21 mouse cellular contexts compared by ENCODE assay signal in genomic region chr4:151396536-151396935, GRCm38 (mm10).
A peak's percentile ranks its signal among the peaks of the same experiment; 100 is the strongest.
DNase-seq lines count a peak whose midpoint lies in the region; ATAC-seq and TF ChIP-seq lines count a peak whose summit lies in the region.
"Had no signal": no experiment of that assay in that cellular context is flagged by ENCODE, and none has a peak within 500 bp of the region (broad histone marks: within the 10 kb centered on the region; RNA-seq: fewer than 3 reads in every experiment).

No protein-coding gene starts in this region.

- ATAC-seq in embryonic facial prominence, embryonic 12.5 days (ENCODE audit: insufficient number of reproducible peaks, insufficient read depth, low FRiP score, low TSS enrichment): 0 out of 2 replicates have a peak, but pooled peaks have one; percentile 13
- peak; percentile 75 for ATAC-seq in hindbrain, embryonic 14.5 days (ENCODE audit: low FRiP score)
- ATAC-seq in hindbrain, embryonic 12.5 days (ENCODE audit: low FRiP score): no peak; the same call in 1 of the 2 replicates
- ATAC-seq in midbrain, embryonic 15.5 days (replicated peaks): peak; percentile 72
- ATAC-seq: intestine, embryonic 15.5 days; liver, postnatal 0 days; lung, postnatal 0 days had no signal

- H3K9ac ChIP-seq in embryonic facial prominence, embryonic 12.5 days: no peak overlapping the region
- no peak overlapping the region for H3K9ac ChIP-seq in hindbrain, embryonic 14.5 days
- H3K9ac ChIP-seq in hindbrain, embryonic 12.5 days: no peak overlapping the region
- no peak overlapping the region for H3K9ac ChIP-seq in midbrain, embryonic 15.5 days
- H3K9ac ChIP-seq: intestine, embryonic 15.5 days; liver, postnatal 0 days; midbrain, embryonic 12.5 days had no signal

- no peak overlapping the region for H3K27ac ChIP-seq in embryonic facial prominence, embryonic 12.5 days
- H3K27ac ChIP-seq in embryonic facial prominence, embryonic 10.5 days (replicated peaks): no peak overlapping the region
- no peak overlapping the region for H3K27ac ChIP-seq in hindbrain, embryonic 14.5 days
- no peak overlapping the region for H3K27ac ChIP-seq in hindbrain, embryonic 12.5 days
- H3K27ac ChIP-seq in midbrain, embryonic 15.5 days: no peak overlapping the region
- H3K27ac ChIP-seq: intestine, embryonic 15.5 days; midbrain, embryonic 12.5 days had no signal

- 0 out of 2 replicates have a peak, but pooled peaks cover 5% of the 10 kb centered on the region for H3K4me1 ChIP-seq in embryonic facial prominence, embryonic 12.5 days
- peaks cover 10% of the 10 kb centered on the region; the same call in 1 of the 2 replicates for H3K4me1 ChIP-seq in embryonic facial prominence, embryonic 10.5 days
- H3K4me1 ChIP-seq in hindbrain, embryonic 14.5 days (replicated peaks; ENCODE audit: control insufficient read depth, insufficient read depth, low read length): peaks cover 10% of the 10 kb centered on the region
- peaks cover 3% of the 10 kb centered on the region; the same call in 1 of the 2 replicates for H3K4me1 ChIP-seq in hindbrain, embryonic 12.5 days
- H3K4me1 ChIP-seq in midbrain, embryonic 15.5 days: peaks cover 10% of the 10 kb centered on the region; the same call in 1 of the 2 replicates
- H3K4me1 ChIP-seq: intestine, embryonic 15.5 days had no signal

- no peak overlapping the region for H3K4me3 ChIP-seq in embryonic facial prominence, embryonic 12.5 days
- no peak overlapping the region for H3K4me3 ChIP-seq in embryonic facial prominence, embryonic 10.5 days
- H3K4me3 ChIP-seq in hindbrain, embryonic 14.5 days (replicated peaks; ENCODE audit: low read length): no peak overlapping the region
- no peak overlapping the region for H3K4me3 ChIP-seq in hindbrain, embryonic 12.5 days
- no peak overlapping the region for H3K4me3 ChIP-seq in midbrain, embryonic 15.5 days
- H3K4me3 ChIP-seq: intestine, embryonic 15.5 days; midbrain, embryonic 12.5 days had no signal

- DNase-seq in embryonic facial prominence, embryonic 10.5 days (ENCODE audit: low spot score): no peak
- no peak for DNase-seq in hindbrain, embryonic 14.5 days (ENCODE audit: low spot score)
- peak; percentile 74 for DNase-seq in brain, embryonic 14.5 days (ENCODE audit: low read depth)
- no peak for DNase-seq in lung, postnatal 14 days
- DNase-seq in heart, postnatal 10 days: no peak
- DNase-seq: adrenal gland, postnatal 14 days; cerebellum, adult 9-10 months; gastrocnemius, postnatal 36 days; heart, postnatal 36 days; kidney, adult 8-10 months; kidney, postnatal 10 days; liver, postnatal 0 days; retina, postnatal 1 day; right cerebral cortex, postnatal 4 days; thymus, postnatal 14 days had no signal

- no peak for TF ChIP-seq CTCF in brain, embryonic 14.5 days (IDR thresholded peaks at IDR 0.05; ENCODE audit: borderline replicate concordance, extremely low read depth, insufficient read depth, insufficient read length)

- no peaks in the 10 kb centered on the region for H3K9me3 ChIP-seq in embryonic facial prominence, embryonic 12.5 days
- H3K9me3 ChIP-seq in embryonic facial prominence, embryonic 10.5 days: no peaks in the 10 kb centered on the region
- 0 out of 2 replicates have a peak, but pooled peaks cover 5% of the 10 kb centered on the region for H3K9me3 ChIP-seq in hindbrain, embryonic 14.5 days (ENCODE audit: control insufficient read depth, low read length)
- H3K9me3 ChIP-seq in hindbrain, embryonic 12.5 days (replicated peaks): 0 out of 2 replicates have a peak, but pooled peaks cover 4% of the 10 kb centered on the region
- no peaks in the 10 kb centered on the region for H3K9me3 ChIP-seq in midbrain, embryonic 15.5 days
- H3K9me3 ChIP-seq: intestine, embryonic 15.5 days; midbrain, embryonic 12.5 days had no signal

- H3K27me3 ChIP-seq in embryonic facial prominence, embryonic 12.5 days: no peaks in the 10 kb centered on the region
- no peaks in the 10 kb centered on the region for H3K27me3 ChIP-seq in embryonic facial prominence, embryonic 10.5 days (replicated peaks; ENCODE audit: low read depth, poor library complexity, severe bottlenecking)
- H3K27me3 ChIP-seq in hindbrain, embryonic 14.5 days (ENCODE audit: control insufficient read depth, insufficient read depth, low read length): no peaks in the 10 kb centered on the region
- no peaks in the 10 kb centered on the region for H3K27me3 ChIP-seq in hindbrain, embryonic 12.5 days
- no peaks in the 10 kb centered on the region for H3K27me3 ChIP-seq in midbrain, embryonic 15.5 days (replicated peaks)
- H3K27me3 ChIP-seq: intestine, embryonic 15.5 days; midbrain, embryonic 12.5 days had no signal

- H3K36me3 ChIP-seq in embryonic facial prominence, embryonic 12.5 days: no peaks in the 10 kb centered on the region
- H3K36me3 ChIP-seq in embryonic facial prominence, embryonic 10.5 days (replicated peaks): no peaks in the 10 kb centered on the region
- H3K36me3 ChIP-seq in hindbrain, embryonic 14.5 days (replicated peaks; ENCODE audit: control insufficient read depth, insufficient read depth): no peaks in the 10 kb centered on the region
- no peaks in the 10 kb centered on the region for H3K36me3 ChIP-seq in hindbrain, embryonic 12.5 days
- no peaks in the 10 kb centered on the region for H3K36me3 ChIP-seq in midbrain, embryonic 15.5 days (replicated peaks)
- H3K36me3 ChIP-seq: intestine, embryonic 15.5 days; midbrain, embryonic 12.5 days had no signal

- intact Hi-C loops in heart, postnatal 10 days (cut with DNase I): no loop called here

- H3K4me2 ChIP-seq in embryonic facial prominence, embryonic 12.5 days (replicated peaks): no peak overlapping the region
- H3K4me2 ChIP-seq in hindbrain, embryonic 14.5 days (replicated peaks): no peak overlapping the region
- no peak overlapping the region for H3K4me2 ChIP-seq in hindbrain, embryonic 12.5 days (replicated peaks)
- H3K4me2 ChIP-seq in midbrain, embryonic 15.5 days: no peak overlapping the region
- H3K4me2 ChIP-seq: intestine, embryonic 15.5 days; midbrain, embryonic 12.5 days had no signal

- WGBS in embryonic facial prominence, embryonic 12.5 days: 82% methylated on average over 7 of the region's 7 CpGs
- 88% methylated on average over 7 of the region's 7 CpGs for WGBS in embryonic facial prominence, embryonic 10.5 days
- 58% methylated on average over 7 of the region's 7 CpGs for whole genome bisulfite sequencing in hindbrain, embryonic 14.5 days
- 78% methylated on average over 7 of the region's 7 CpGs for WGBS in hindbrain, embryonic 12.5 days
- 60% methylated on average over 7 of the region's 7 CpGs for WGBS in midbrain, embryonic 15.5 days

- no peak for TF ChIP-seq POLR2A in brain, embryonic 14.5 days (IDR thresholded peaks at IDR 0.05; ENCODE audit: borderline replicate concordance, extremely low read depth, insufficient read depth, insufficient read length, poor library complexity, severe bottlenecking)
